Mouse (Mus musculus): ENCODE data around the gene Stk24. TPM values are rescaled to one million over a fixed set of nuclear protein-coding genes. Genes with fewer than 3 reads are reported as not detected.

Stk24 gene
- total and polyA plus RNA-seq, 3 experiments = 62.5 to 79.3 TPM; not detected in 1

- TF ChIP-seq ZNF384 (IDR thresholded peaks at IDR 0.05; ENCODE audit: low read depth, low read length) = 0 out of 2 replicates have a peak, but pooled peaks have one; percentile 22
- no peak for TF ChIP-seq KAT2A (conservative IDR thresholded peaks at IDR 0.05; ENCODE audit: low read depth, low read length)
- TF ChIP-seq POLR2AphosphoS5 (IDR thresholded peaks at IDR 0.05; ENCODE audit: borderline replicate concordance, low read depth, low read length) = no peak
- TF ChIP-seq POLR2AphosphoS2 (IDR thresholded peaks at IDR 0.05; ENCODE audit: low read length) = no peak
- TF ChIP-seq EP300 (IDR thresholded peaks at IDR 0.05; ENCODE audit: low read depth in 1 of 2, low read length in 2 of 2) = peak; percentile 69 to 84
- TF ChIP-seq NRF1 (IDR thresholded peaks at IDR 0.05; ENCODE audit: insufficient read depth, low read depth, low read length, poor library complexity, severe bottlenecking) = no peak
Measured at GRCm38 (mm10) chr14:121358327-121358726, 21.5 kb downstream of the Stk24 start (continued).

GRCm38 (mm10) chr14:121356336-121356862 is 23.4 kb downstream of the Stk24 start:
- Histone ChIP-seq H3K4me3 (ENCODE audit: control insufficient read depth in 1 of 2, insufficient read depth in 1 of 2, low read depth in 2 of 2, low read length in 2 of 2) (no peak overlapping the region), H3K9ac (ENCODE audit: control insufficient read depth, low read depth, low read length, poor library complexity, severe bottlenecking) (peak overlapping the region; percentile 18), H3K4me1 (ENCODE audit: control insufficient read depth in 1 of 2, insufficient read depth in 2 of 2, low read length in 2 of 2) (peaks cover 41 to 64% of the 10 kb centered on the region in 2 experiments)

GRCm38 (mm10) chr14:121355732-121356131 is 24.1 kb downstream of the Stk24 start:
- peak overlapping the region; percentile 18 for H3K9ac ChIP-seq (ENCODE audit: control insufficient read depth, low read depth, low read length, poor library complexity, severe bottlenecking)
- H3K4me1 ChIP-seq (ENCODE audit: control insufficient read depth in 1 of 2, insufficient read depth in 2 of 2, low read length in 2 of 2) = peaks cover 41 to 58% of the 10 kb centered on the region in 2 experiments
- peaks cover 0 to 58% of the 10 kb centered on the region in 2 experiments; a peak in 3 of 4 replicates for H3K36me3 ChIP-seq (ENCODE audit: control insufficient read depth in 1 of 2, insufficient read depth in 2 of 2, low read length in 2 of 2)
- DNase-seq (ENCODE audit: low read depth, low spot score) = peak; percentile 82
- H3K79me2 ChIP-seq (ENCODE audit: control insufficient read depth, insufficient read depth, low read length, poor library complexity) = peaks cover 61% of the 10 kb centered on the region
- peak overlapping the region; percentile 94 for H3K27ac ChIP-seq (ENCODE audit: control insufficient read depth, low read depth, low read length)
- H3K27me3 ChIP-seq (ENCODE audit: control insufficient read depth in 1 of 2, insufficient read depth in 2 of 2, low read length in 2 of 2) = no peaks in the 10 kb centered on the region
- H3K4me3 ChIP-seq (ENCODE audit: control insufficient read depth in 1 of 2, insufficient read depth in 1 of 2, low read depth in 2 of 2, low read length in 2 of 2) = no peak overlapping the region
- H3K9me3 ChIP-seq (replicated peaks; ENCODE audit: insufficient read depth, low read length) = no peaks in the 10 kb centered on the region
- TF ChIP-seq ZC3H11A (IDR thresholded peaks at IDR 0.05; ENCODE audit: low read depth, low read length) (peak; percentile 23; the same call in 1 of the 2 replicates), SMC3 (IDR thresholded peaks at IDR 0.05; ENCODE audit: low read depth, low read length) (no peak), MYB (IDR thresholded peaks at IDR 0.05; ENCODE audit: low read depth, low read length) (peak; percentile 71), CHD2 (IDR thresholded peaks at IDR 0.05; ENCODE audit: low read length) (peak; percentile 27; the same call in 1 of the 2 replicates), TCF12 (IDR thresholded peaks at IDR 0.05; ENCODE audit: low read depth, low read length) (peak; percentile 96), CTCF (IDR thresholded peaks at IDR 0.05 in 2 of 3, conservative IDR thresholded peaks at IDR 0.05 in 1 of 3; ENCODE audit: control insufficient read depth in 1 of 3, insufficient read depth in 1 of 3, low read depth in 2 of 3, low read length in 3 of 3, poor library complexity in 1 of 3, severe bottlenecking in 1 of 3) (no peak), NRF1 (IDR thresholded peaks at IDR 0.05; ENCODE audit: insufficient read depth, low read depth, low read length, poor library complexity, severe bottlenecking) (no peak), ZKSCAN1 (IDR thresholded peaks at IDR 0.05; ENCODE audit: low read depth, low read length) (no peak), RAD21 (IDR thresholded peaks at IDR 0.05; ENCODE audit: low read depth, low read length) (no peak), EP300 (IDR thresholded peaks at IDR 0.05; ENCODE audit: low read depth in 1 of 2, low read length in 2 of 2) (peak; percentile 95 to 96), CHD1 (IDR thresholded peaks at IDR 0.05; ENCODE audit: low read depth, low read length) (no peak), MAX (IDR thresholded peaks at IDR 0.05; ENCODE audit: low read length) (peak; percentile 64), TBP (IDR thresholded peaks at IDR 0.05; ENCODE audit: low read depth, low read length) (no peak), E2F4 (IDR thresholded peaks at IDR 0.05; ENCODE audit: borderline replicate concordance, low read depth, low read length) (no peak), ZNF384 (IDR thresholded peaks at IDR 0.05; ENCODE audit: low read depth, low read length) (no peak), POLR2AphosphoS5 (IDR thresholded peaks at IDR 0.05; ENCODE audit: borderline replicate concordance, low read depth, low read length) (no peak), ETS1 (IDR thresholded peaks at IDR 0.05; ENCODE audit: low read depth, low read length) (peak; percentile 91), UBTF (IDR thresholded peaks at IDR 0.05; ENCODE audit: borderline replicate concordance, insufficient read depth, low read depth, low read length) (no peak), HCFC1 (IDR thresholded peaks at IDR 0.05; ENCODE audit: low read depth, low read length) (no peak), RCOR1 (IDR thresholded peaks at IDR 0.05; ENCODE audit: low read depth, low read length) (peak; percentile 91), MAFK (IDR thresholded peaks at IDR 0.05; ENCODE audit: borderline replicate concordance, low read depth, low read length) (no peak), KAT2A (conservative IDR thresholded peaks at IDR 0.05; ENCODE audit: low read depth, low read length) (no peak)

More at GRCm38 (mm10) chr14:121356336-121356862, 23.4 kb downstream of the Stk24 start:
- Histone ChIP-seq H3K27me3 (ENCODE audit: control insufficient read depth in 1 of 2, insufficient read depth in 2 of 2, low read length in 2 of 2) (no peaks in the 10 kb centered on the region), H3K36me3 (ENCODE audit: control insufficient read depth in 1 of 2, insufficient read depth in 2 of 2, low read length in 2 of 2) (peaks cover 0 to 63% of the 10 kb centered on the region in 2 experiments; a peak in 3 of 4 replicates), H3K79me2 (ENCODE audit: control insufficient read depth, insufficient read depth, low read length, poor library complexity) (peaks cover 64% of the 10 kb centered on the region), H3K9me3 (replicated peaks; ENCODE audit: insufficient read depth, low read length) (no peaks in the 10 kb centered on the region), H3K27ac (ENCODE audit: control insufficient read depth, low read depth, low read length) (peak overlapping the region; percentile 94)
- peak; percentile 86 for DNase-seq (ENCODE audit: low read depth, low spot score)
- no peak for TF ChIP-seq SMC3 (IDR thresholded peaks at IDR 0.05; ENCODE audit: low read depth, low read length)
- TF ChIP-seq E2F4 (IDR thresholded peaks at IDR 0.05; ENCODE audit: borderline replicate concordance, low read depth, low read length) = no peak
- TF ChIP-seq MYC (IDR thresholded peaks at IDR 0.05; ENCODE audit: low read depth, low read length) = peak; percentile 48; the same call in 1 of the 2 replicates
- TF ChIP-seq MXI1 (IDR thresholded peaks at IDR 0.05; ENCODE audit: low read depth, low read length) = peak; percentile 47; the same call in 1 of the 2 replicates
- peak; percentile 56; the same call in 1 of the 2 replicates for TF ChIP-seq ZNF384 (IDR thresholded peaks at IDR 0.05; ENCODE audit: low read depth, low read length)
- peak; percentile 60 for TF ChIP-seq SIN3A (IDR thresholded peaks at IDR 0.05; ENCODE audit: low read length)
- 0 out of 2 replicates have a peak, but pooled peaks have one; percentile 23 for TF ChIP-seq TCF12 (IDR thresholded peaks at IDR 0.05; ENCODE audit: low read depth, low read length)
- TF ChIP-seq MYB (IDR thresholded peaks at IDR 0.05; ENCODE audit: low read depth, low read length) = no peak
- TF ChIP-seq EP300 (IDR thresholded peaks at IDR 0.05; ENCODE audit: low read depth in 1 of 2, low read length in 2 of 2) = peak; percentile 26 to 69; a peak in 3 of 4 replicates
- peak; percentile 48; the same call in 1 of the 2 replicates for TF ChIP-seq MAX (IDR thresholded peaks at IDR 0.05; ENCODE audit: low read length)
- TF ChIP-seq ETS1 (IDR thresholded peaks at IDR 0.05; ENCODE audit: low read depth, low read length) = peak; percentile 70
